Mouse (Mus musculus) CD4-positive, CD25-positive, alpha-beta regulatory T cell, adult 9 weeks (primary cell): ENCODE data around the gene Nutf2. TPM values are rescaled to one million over a fixed set of nuclear protein-coding genes. Genes with fewer than 3 reads are reported as not detected.

Source experiments
- polyA plus RNA-seq: library from polyadenylated mRNA; unstranded; fragments of 100-300 nt; shearing (Covaris generic); gene quantifications from one replicate; pipeline ENCODE4 v1.2.1, GENCODE M21; 2017

Gene Nutf2
- 17.9 TPM for polyA plus RNA-seq

GRCm38 (mm10) chr8:105860143-105860981 is at the start of gene Nutf2:
Gene Nutf2 (plus strand): TSS chr8:105860580.

GRCm38 (mm10) chr8:105826861-105827848 is 33.2 kb upstream of the Nutf2 start, which contains the start of the genes Ranbp10 and Tsnaxip1:
Gene Ranbp10 (minus strand): TSS chr8:105827350.
Gene Tsnaxip1 (plus strand): TSS chr8:105827731.

GRCm38 (mm10) chr8:105853178-105853577 is 7.2 kb upstream of the Nutf2 start, which contains the start of gene Cenpt:
Gene Cenpt (minus strand): TSS chr8:105853278.

GRCm38 (mm10) chr8:105854715-105855216 is 5.6 kb upstream of the Nutf2 start, which contains the start of gene Thap11:
Gene Thap11 (plus strand): TSS chr8:105855132.

GRCm38 (mm10) chr8:105880754-105881520 is 20.6 kb downstream of the Nutf2 start, which contains the start of gene Edc4:
Gene Edc4 (plus strand): TSS chr8:105880881.

GRCm38 (mm10) chr8:105893339-105893738 is 33.0 kb downstream of the Nutf2 start, which contains the start of gene Nrn1l:
Gene Nrn1l (plus strand): TSS chr8:105893567.

GRCm38 (mm10) chr8:105900180-105900940 is 40.0 kb downstream of the Nutf2 start, which contains the start of gene Pskh1:
Gene Pskh1 (plus strand): TSS chr8:105900441.

Other genes with a start within 250 kb of the Nutf2 start
- gene Ctcf, start 224.0 kb upstream of the Nutf2 start, polyA plus RNA-seq, result 33.9 TPM
- gene Agrp, start 223.2 kb upstream of the Nutf2 start, polyA plus RNA-seq, result 0.72 TPM
- 12.1 TPM for gene Carmil2, start 174.3 kb upstream of the Nutf2 start, polyA plus RNA-seq
- gene Acd, start 159.5 kb upstream of the Nutf2 start, polyA plus RNA-seq, result 95.6 TPM
- 10.6 TPM for gene Pard6a, start 159.4 kb upstream of the Nutf2 start, polyA plus RNA-seq
- gene 4933405L10Rik, start 152.9 kb upstream of the Nutf2 start, polyA plus RNA-seq, result not detected
- 3.4 TPM for gene Enkd1, start 152.4 kb upstream of the Nutf2 start, polyA plus RNA-seq
- gene Gfod2, start 101.9 kb upstream of the Nutf2 start, polyA plus RNA-seq, result 5.5 TPM
- gene Ranbp10, start 33.2 kb upstream of the Nutf2 start, polyA plus RNA-seq, result 34.6 TPM
- not detected for gene Tsnaxip1, start 32.8 kb upstream of the Nutf2 start, polyA plus RNA-seq
- gene Cenpt, start 7.3 kb upstream of the Nutf2 start, polyA plus RNA-seq, result 20.2 TPM
- gene Thap11, start 5.4 kb upstream of the Nutf2 start, polyA plus RNA-seq, result 7.6 TPM
- 105 TPM for gene Edc4, start 20.3 kb downstream of the Nutf2 start, polyA plus RNA-seq
- 2.1 TPM for gene Nrn1l, start 33.0 kb downstream of the Nutf2 start, polyA plus RNA-seq
- gene Pskh1, start 39.9 kb downstream of the Nutf2 start, polyA plus RNA-seq, result 28.0 TPM
- gene Ctrl, start 73.3 kb downstream of the Nutf2 start, polyA plus RNA-seq, result 2.8 TPM
- gene Psmb10, start 77.9 kb downstream of the Nutf2 start, polyA plus RNA-seq, result 552 TPM
- gene Lcat, start 82.8 kb downstream of the Nutf2 start, polyA plus RNA-seq, result 0.55 TPM
- 7.0 TPM for gene Slc12a4, start 105.5 kb downstream of the Nutf2 start, polyA plus RNA-seq
- gene Dpep3, start 118.8 kb downstream of the Nutf2 start, polyA plus RNA-seq, result not detected
- gene Dus2, start 130.8 kb downstream of the Nutf2 start, polyA plus RNA-seq, result 26.0 TPM
- gene Dpep2nb, start 145.4 kb downstream of the Nutf2 start, polyA plus RNA-seq, result not detected
- gene Ddx28, start 151.3 kb downstream of the Nutf2 start, polyA plus RNA-seq, result 6.7 TPM
- 36.8 TPM for gene Nfatc3, start 198.3 kb downstream of the Nutf2 start, polyA plus RNA-seq